Mouse (Mus musculus): ENCODE measurements around the gene Gpbar1. TPM values are rescaled to one million over a fixed set of nuclear protein-coding genes. Genes with fewer than 3 reads are reported as not detected.

Gene Gpbar1
- total and polyA plus RNA-seq, 2 experiments, result 0.11 TPM; not detected in 1

- Histone ChIP-seq H3K27me3 (ENCODE audit: control insufficient read depth, insufficient read depth, low read length) (no peaks in the 10 kb centered on the region), H3K9ac (ENCODE audit: low read depth, low read length) (no peak overlapping the region), H3K4me3 (ENCODE audit: insufficient read depth, low read depth, low read length) (no peak overlapping the region), H3K79me2 (ENCODE audit: control insufficient read depth, insufficient read depth, low read length) (peaks cover 53% of the 10 kb centered on the region; the same call in 1 of the 2 replicates), H3K36me3 (ENCODE audit: control insufficient read depth, insufficient read depth, low read length) (no peaks in the 10 kb centered on the region), H3K27ac (replicated peaks; ENCODE audit: insufficient read depth, low read depth, low read length) (no peak overlapping the region), H3K4me1 (ENCODE audit: control insufficient read depth, insufficient read depth, low read length) (peaks cover 24% of the 10 kb centered on the region)
- 89% methylated on average over 7 of the region's 7 CpGs for WGBS
- TF ChIP-seq POLR2A (IDR thresholded peaks at IDR 0.05; ENCODE audit: extremely low read depth, insufficient read depth, low read length), result no peak
- TF ChIP-seq CTCF (IDR thresholded peaks at IDR 0.05; ENCODE audit: low read depth, low read length), result no peak
- DNase-seq (ENCODE audit: extremely low read depth, low read depth, low spot score), result no peak
These were observed 23.9 kb downstream of the Gpbar1 start for GRCm38 (mm10) chr1:74302229-74302628.

- Histone ChIP-seq H3K27me3 (ENCODE audit: control insufficient read depth, insufficient read depth, low read length) (no peaks in the 10 kb centered on the region), H3K9ac (ENCODE audit: low read depth, low read length) (0 out of 2 replicates have a peak overlapping the region, but pooled peaks have one; percentile 1), H3K36me3 (ENCODE audit: control insufficient read depth, insufficient read depth, low read length) (no peaks in the 10 kb centered on the region), H3K4me1 (ENCODE audit: control insufficient read depth, insufficient read depth, low read length) (peaks cover 26% of the 10 kb centered on the region), H3K27ac (replicated peaks; ENCODE audit: insufficient read depth, low read depth, low read length) (no peak overlapping the region), H3K79me2 (ENCODE audit: control insufficient read depth, insufficient read depth, low read length) (peaks cover 48% of the 10 kb centered on the region; the same call in 1 of the 2 replicates), H3K4me3 (ENCODE audit: insufficient read depth, low read depth, low read length) (no peak overlapping the region)
- no peak for DNase-seq (ENCODE audit: extremely low read depth, low read depth, low spot score)
- 64% methylated on average over 2 of the region's 2 CpGs for WGBS
- TF ChIP-seq POLR2A (IDR thresholded peaks at IDR 0.05; ENCODE audit: extremely low read depth, insufficient read depth, low read length), result no peak
- TF ChIP-seq CTCF (IDR thresholded peaks at IDR 0.05; ENCODE audit: low read depth, low read length), result no peak
These were observed 24.5 kb downstream of the Gpbar1 start for GRCm38 (mm10) chr1:74302835-74303234.

GRCm38 (mm10) chr1:74303509-74304338, 25.4 kb downstream of the Gpbar1 start:
- H3K9ac ChIP-seq (ENCODE audit: low read depth, low read length), result peak overlapping the region; percentile 95
- peak overlapping the region; percentile 98 for H3K27ac ChIP-seq (replicated peaks; ENCODE audit: insufficient read depth, low read depth, low read length)
- no peaks in the 10 kb centered on the region for H3K36me3 ChIP-seq (ENCODE audit: control insufficient read depth, insufficient read depth, low read length)
- H3K27me3 ChIP-seq (ENCODE audit: control insufficient read depth, insufficient read depth, low read length), result no peaks in the 10 kb centered on the region
- peaks cover 40% of the 10 kb centered on the region; the same call in 1 of the 2 replicates for H3K79me2 ChIP-seq (ENCODE audit: control insufficient read depth, insufficient read depth, low read length)
- TF ChIP-seq CTCF (IDR thresholded peaks at IDR 0.05; ENCODE audit: low read depth, low read length) (no peak), POLR2A (IDR thresholded peaks at IDR 0.05; ENCODE audit: extremely low read depth, insufficient read depth, low read length) (peak; percentile 68; the same call in 1 of the 2 replicates)
- peak; percentile 49 for DNase-seq (ENCODE audit: extremely low read depth, low read depth, low spot score)
- WGBS, result 1% methylated on average over 55 of the region's 56 CpGs
- peak overlapping the region; percentile 97 for H3K4me3 ChIP-seq (ENCODE audit: insufficient read depth, low read depth, low read length)
- peaks cover 24% of the 10 kb centered on the region for H3K4me1 ChIP-seq (ENCODE audit: control insufficient read depth, insufficient read depth, low read length)

- no peaks in the 10 kb centered on the region for H3K27me3 ChIP-seq (ENCODE audit: control insufficient read depth, insufficient read depth, low read length)
- H3K27ac ChIP-seq (replicated peaks; ENCODE audit: insufficient read depth, low read depth, low read length), result peak overlapping the region; percentile 98
- peaks cover 36% of the 10 kb centered on the region; the same call in 1 of the 2 replicates for H3K79me2 ChIP-seq (ENCODE audit: control insufficient read depth, insufficient read depth, low read length)
- H3K36me3 ChIP-seq (ENCODE audit: control insufficient read depth, insufficient read depth, low read length), result no peaks in the 10 kb centered on the region
- TF ChIP-seq CTCF (IDR thresholded peaks at IDR 0.05; ENCODE audit: low read depth, low read length) (no peak), POLR2A (IDR thresholded peaks at IDR 0.05; ENCODE audit: extremely low read depth, insufficient read depth, low read length) (no peak)
- H3K4me1 ChIP-seq (ENCODE audit: control insufficient read depth, insufficient read depth, low read length), result peaks cover 24% of the 10 kb centered on the region
- peak overlapping the region; percentile 95 for H3K9ac ChIP-seq (ENCODE audit: low read depth, low read length)
- under 1% methylated on average over 12 of the region's 12 CpGs for WGBS
- DNase-seq (ENCODE audit: extremely low read depth, low read depth, low spot score), result peak; percentile 75
- peak overlapping the region; percentile 97 for H3K4me3 ChIP-seq (ENCODE audit: insufficient read depth, low read depth, low read length)
These were observed 26.0 kb downstream of the Gpbar1 start for GRCm38 (mm10) chr1:74304339-74304790.

GRCm38 (mm10) chr1:74304946-74305345, 26.6 kb downstream of the Gpbar1 start:
- TF ChIP-seq POLR2A (IDR thresholded peaks at IDR 0.05; ENCODE audit: extremely low read depth, insufficient read depth, low read length) (no peak), CTCF (IDR thresholded peaks at IDR 0.05; ENCODE audit: low read depth, low read length) (no peak)
- 65% methylated on average over 4 of the region's 4 CpGs for WGBS
- H3K4me1 ChIP-seq (ENCODE audit: control insufficient read depth, insufficient read depth, low read length), result peaks cover 24% of the 10 kb centered on the region

More at GRCm38 (mm10) chr1:74304946-74305345, 26.6 kb downstream of the Gpbar1 start:
- Histone ChIP-seq H3K79me2 (ENCODE audit: control insufficient read depth, insufficient read depth, low read length) (peaks cover 32% of the 10 kb centered on the region; the same call in 1 of the 2 replicates), H3K27me3 (ENCODE audit: control insufficient read depth, insufficient read depth, low read length) (no peaks in the 10 kb centered on the region), H3K4me3 (ENCODE audit: insufficient read depth, low read depth, low read length) (no peak overlapping the region), H3K27ac (replicated peaks; ENCODE audit: insufficient read depth, low read depth, low read length) (no peak overlapping the region), H3K36me3 (ENCODE audit: control insufficient read depth, insufficient read depth, low read length) (no peaks in the 10 kb centered on the region), H3K9ac (ENCODE audit: low read depth, low read length) (no peak overlapping the region)
- peak; percentile 33 for DNase-seq (ENCODE audit: extremely low read depth, low read depth, low spot score)
